Mouse (Mus musculus) cerebellum, postnatal 4 days (tissue): ENCODE measurements at regions not wholly inside any gene's neighbourhood (a gene's known extent, or its start where the extent isn't known, plus 50 kb on each side); places are given as distances from the start of the nearest gene placed in this dataset.

ENCODE experiments used
- DNase-seq, 2 experiments: peaks; one replicate each; pipeline ENCODE4 v3.0.0; 2022; ENCODE audit warnings: low spot score in 2 of 2, mixed read lengths in 1 of 2

- DNase-seq = no peak
Observed at GRCm38 (mm10) chr9:84923966-84924365, 388.6 kb upstream of the Gm11114 start.

- no peak for DNase-seq
Observed at GRCm38 (mm10) chr9:84936291-84937055, 376.1 kb upstream of the Gm11114 start.

- DNase-seq = no peak
Observed at GRCm38 (mm10) chr9:84966558-84967154, 345.9 kb upstream of the Gm11114 start.

GRCm38 (mm10) chr9:84969975-84970608, 342.5 kb upstream of the Gm11114 start:
- no peak for DNase-seq

- DNase-seq = no peak
Observed at GRCm38 (mm10) chr9:84977470-84977869, 335.1 kb upstream of the Gm11114 start.

- no peak for DNase-seq
Observed at GRCm38 (mm10) chr9:85003414-85003813, 309.2 kb upstream of the Gm11114 start.

- DNase-seq = no peak
Observed at GRCm38 (mm10) chr9:85011361-85011760, 301.2 kb upstream of the Gm11114 start.

GRCm38 (mm10) chr9:85048112-85048978, 264.2 kb upstream of the Gm11114 start:
- no peak for DNase-seq

- DNase-seq = no peak
Observed at GRCm38 (mm10) chr9:85052526-85052925, 260.0 kb upstream of the Gm11114 start.

GRCm38 (mm10) chr9:85079975-85080374, 232.6 kb upstream of the Gm11114 start:
- DNase-seq = no peak

- no peak for DNase-seq
Observed at GRCm38 (mm10) chr9:85088556-85089338, 223.8 kb upstream of the Gm11114 start.

- no peak for DNase-seq
Observed at GRCm38 (mm10) chr9:85090297-85090696, 222.3 kb upstream of the Gm11114 start.

GRCm38 (mm10) chr9:85095234-85095633, 217.3 kb upstream of the Gm11114 start:
- DNase-seq = no peak

GRCm38 (mm10) chr9:85096520-85096919, 216.1 kb upstream of the Gm11114 start:
- no peak for DNase-seq

GRCm38 (mm10) chr9:85112928-85113327, 199.6 kb upstream of the Gm11114 start:
- DNase-seq = no peak

GRCm38 (mm10) chr9:85114234-85114633, 198.3 kb upstream of the Gm11114 start:
- no peak for DNase-seq

- no peak for DNase-seq
Observed at GRCm38 (mm10) chr9:85120061-85120460, 192.5 kb upstream of the Gm11114 start.

GRCm38 (mm10) chr9:85121059-85121458, 191.5 kb upstream of the Gm11114 start:
- no peak for DNase-seq

GRCm38 (mm10) chr9:85123706-85124105, 188.9 kb upstream of the Gm11114 start:
- DNase-seq = no peak

- no peak for DNase-seq
Observed at GRCm38 (mm10) chr9:85125775-85126174, 186.8 kb upstream of the Gm11114 start.

GRCm38 (mm10) chr9:85126541-85126940, 186.0 kb upstream of the Gm11114 start:
- no peak for DNase-seq
